ENCODE assay signal across 9 mouse cellular contexts in the genomic region with DNA sequence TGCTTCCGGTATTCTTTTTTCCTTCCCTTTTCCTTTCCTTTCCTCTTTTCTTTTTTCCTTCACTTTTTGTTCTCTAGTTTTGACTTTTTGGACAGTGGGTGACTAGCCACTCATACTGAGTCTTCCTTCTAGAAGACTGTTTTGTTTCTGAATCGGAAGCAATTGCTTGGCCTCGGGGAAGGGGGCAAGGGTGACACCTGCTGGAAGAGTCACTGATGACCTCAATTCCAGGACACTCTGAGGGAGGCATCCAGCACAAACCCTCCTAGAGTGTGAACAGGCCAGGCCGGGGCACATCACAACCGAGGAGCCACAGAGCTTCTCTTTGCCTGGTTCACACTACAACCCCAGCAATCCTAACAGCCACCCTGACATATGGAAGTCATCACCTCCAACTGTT. TPM values are rescaled to one million over a fixed set of nuclear protein-coding genes. Genes with fewer than 3 reads are reported as not detected.
DNase-seq lines count a peak whose midpoint lies in the region; ATAC-seq and TF ChIP-seq lines count a peak whose summit lies in the region.
"Had no signal": no experiment of that assay in that cellular context is flagged by ENCODE, and none has a peak within 500 bp of the region (broad histone marks: within the 10 kb centered on the region; RNA-seq: fewer than 3 reads in every experiment).

No protein-coding gene starts in this region.

- no peak overlapping the region for H3K27ac ChIP-seq in layer of hippocampus, adult 2 months
- no peak overlapping the region for H3K27ac ChIP-seq in stomach, embryonic 16.5 days (ENCODE audit: low read length)
- H3K27ac ChIP-seq: lung, embryonic 15.5 days had no signal

- no peak overlapping the region for H3K9ac ChIP-seq in stomach, embryonic 16.5 days (ENCODE audit: low read length)
- H3K9ac ChIP-seq: lung, embryonic 15.5 days had no signal

- no peaks in the 10 kb centered on the region for H3K27me3 ChIP-seq in stomach, embryonic 16.5 days (ENCODE audit: control insufficient read depth, insufficient read depth, low read length)
- H3K27me3 ChIP-seq: lung, embryonic 15.5 days had no signal

- TF ChIP-seq CTCF in layer of hippocampus, adult 2 months (conservative IDR thresholded peaks at IDR 0.05) = peak; percentile 64

- 0 out of 2 replicates have a peak, but pooled peaks cover 2% of the 10 kb centered on the region for H3K9me3 ChIP-seq in stomach, embryonic 16.5 days (replicated peaks; ENCODE audit: control insufficient read depth, low read length)
- H3K9me3 ChIP-seq: lung, embryonic 15.5 days had no signal

- H3K4me3 ChIP-seq in layer of hippocampus, adult 2 months = no peak overlapping the region
- no peak overlapping the region for H3K4me3 ChIP-seq in stomach, embryonic 16.5 days (replicated peaks; ENCODE audit: low read length)
- H3K4me3 ChIP-seq: lung, embryonic 15.5 days had no signal

- WGBS in stomach, embryonic 16.5 days = 47% methylated on average over 5 of the region's 5 CpGs

- no peak overlapping the region for H3K4me2 ChIP-seq in stomach, embryonic 16.5 days (ENCODE audit: low read depth, low read length)
- H3K4me2 ChIP-seq: lung, embryonic 15.5 days had no signal

- peak; percentile 32 for DNase-seq in CD4-positive, CD25-positive, alpha-beta regulatory T cell, adult 2 months (ENCODE audit: low read depth, low spot score)
- peak in 1 of 2 experiments; percentile 13 for DNase-seq in layer of hippocampus, adult 2 months (ENCODE audit: low spot score in 2 of 2)
- DNase-seq in layer of hippocampus, adult 9-10 months (ENCODE audit: low spot score) = no peak
- peak; percentile 62 for DNase-seq in adrenal gland, postnatal 10 days
- DNase-seq in kidney, postnatal 10 days = peak; percentile 74
- DNase-seq in right cerebral cortex, postnatal 14 days = no peak

- no peaks in the 10 kb centered on the region for H3K4me1 ChIP-seq in stomach, embryonic 16.5 days (ENCODE audit: control insufficient read depth, insufficient read depth, low read length)

- ATAC-seq in CD4-positive, CD25-positive, alpha-beta regulatory T cell, adult 4 months = no peak
- ATAC-seq in stomach, embryonic 16.5 days (ENCODE audit: insufficient read depth, low FRiP score) = 0 out of 2 replicates have a peak, but pooled peaks have one; percentile 7

- H3K36me3 ChIP-seq in stomach, embryonic 16.5 days (ENCODE audit: control insufficient read depth, insufficient read depth, low read length) = peaks cover 4% of the 10 kb centered on the region; the same call in 1 of the 2 replicates

RNA-seq across cellular contexts. Expression of a gene that starts 34.0 kb away (rescaled TPM):
- polyA plus RNA-seq in CD4-positive, CD25-positive, alpha-beta regulatory T cell, adult 4 months (2017; shearing (Covaris generic)) = 1 to 10 TPM; 5.9 to 7.9 TPM
- total RNA-seq in layer of hippocampus, adult 2 months (2021) = 1 to 10 TPM; 9.2 to 9.3 TPM
- total RNA-seq in adrenal gland, postnatal 10 days (2021) = 10 to 100 TPM; 13.9 to 19.0 TPM
- 25.8 and 27.5 TPM in 2 replicates for polyA plus RNA-seq in stomach, embryonic 16.5 days (2015; fragmentation: Nextera tagmentation; extraction: Ambion mirVana)

Comparison
In these comparisons a context has a peak if more than half of its experiments do, and no peak if none do; other contexts are left out.
1. DNase-seq: peak in CD4-positive, CD25-positive, alpha-beta regulatory T cell, adult 2 months (single experiment), adrenal gland, postnatal 10 days (single experiment) and kidney, postnatal 10 days (single experiment); none in layer of hippocampus, adult 9-10 months (single experiment) and right cerebral cortex, postnatal 14 days (single experiment).